In genomic region chr16:77103637-77104264, GRCm38 (mm10) we compare ENCODE assay signal across 23 mouse cellular contexts.
DNase-seq lines count a peak whose midpoint lies in the region; ATAC-seq and TF ChIP-seq lines count a peak whose summit lies in the region.
"Had no signal": no experiment of that assay in that cellular context is flagged by ENCODE, and none has a peak within 500 bp of the region (broad histone marks: within the 10 kb centered on the region; RNA-seq: fewer than 3 reads in every experiment).

No protein-coding gene starts in this region.

- H3K9me3 ChIP-seq in intestine, postnatal 0 days (ENCODE audit: control insufficient read depth), result no peaks in the 10 kb centered on the region
- no peaks in the 10 kb centered on the region for H3K9me3 ChIP-seq in liver, embryonic 12.5 days (replicated peaks)
- H3K9me3 ChIP-seq: embryonic facial prominence, embryonic 10.5 days; embryonic facial prominence, embryonic 12.5 days; forebrain, embryonic 13.5 days; G1E had no signal

- intact Hi-C loops in gastrocnemius, postnatal 36 days (cut with DNase I), result no loop called here

- no peaks in the 10 kb centered on the region for H3K27me3 ChIP-seq in intestine, postnatal 0 days (replicated peaks; ENCODE audit: control insufficient read depth, insufficient read depth, low read length)
- no peaks in the 10 kb centered on the region for H3K27me3 ChIP-seq in liver, embryonic 12.5 days (replicated peaks)
- H3K27me3 ChIP-seq: CH12.LX; embryonic facial prominence, embryonic 12.5 days; forebrain, embryonic 13.5 days; Patski had no signal

- no peak overlapping the region for H3K4me2 ChIP-seq in intestine, postnatal 0 days (replicated peaks; ENCODE audit: low read depth)
- no peak overlapping the region for H3K4me2 ChIP-seq in liver, embryonic 12.5 days
- H3K4me2 ChIP-seq: embryonic facial prominence, embryonic 12.5 days; forebrain, embryonic 13.5 days had no signal

- 49% methylated on average over 5 of the region's 5 CpGs for WGBS in intestine, postnatal 0 days
- 84% methylated on average over 5 of the region's 5 CpGs for WGBS in liver, embryonic 12.5 days (ENCODE audit: insufficient replicate concordance)

- TF ChIP-seq CTCF in intestine, postnatal 0 days (IDR thresholded peaks at IDR 0.05; ENCODE audit: low read depth), result no peak

- DNase-seq in heart, adult 11 months, result peak; percentile 52
- no peak for DNase-seq in heart, adult 8-10 months (ENCODE audit: low spot score)
- no peak for DNase-seq in gastrocnemius, postnatal 36 days
- DNase-seq: adrenal gland, adult 8-10 months; adrenal gland, postnatal 14 days; adrenal gland, postnatal 36 days; B cell, adult 2 months; cerebellum, adult 11-12 months; cerebellum, adult 2 months; cerebellum, adult 9-10 months; cerebellum, postnatal 10 days; cerebellum, postnatal 25 days had no signal

- ATAC-seq in intestine, postnatal 0 days, result peak; percentile 71
- no peak for ATAC-seq in liver, embryonic 12.5 days
- ATAC-seq: activated CD4-positive, CD25-positive, alpha-beta regulatory T cell, adult 4 months; CD4-positive, CD25-positive, alpha-beta regulatory T cell, adult 4 months; forebrain, embryonic 13.5 days; forebrain, embryonic 16.5 days; Patski had no signal

- no peaks in the 10 kb centered on the region for H3K4me1 ChIP-seq in intestine, postnatal 0 days (replicated peaks; ENCODE audit: control insufficient read depth, insufficient read depth, low read length)
- no peaks in the 10 kb centered on the region for H3K4me1 ChIP-seq in liver, embryonic 12.5 days
- H3K4me1 ChIP-seq: embryonic facial prominence, embryonic 10.5 days; embryonic facial prominence, embryonic 12.5 days had no signal

- H3K36me3 ChIP-seq in intestine, postnatal 0 days (ENCODE audit: control insufficient read depth, insufficient read depth), result peaks cover 12% of the 10 kb centered on the region
- H3K36me3 ChIP-seq in liver, embryonic 12.5 days, result peaks cover 60% of the 10 kb centered on the region

- no peak overlapping the region for H3K27ac ChIP-seq in intestine, postnatal 0 days (ENCODE audit: low read depth, low read length)
- H3K27ac ChIP-seq in liver, embryonic 12.5 days, result no peak overlapping the region
- H3K27ac ChIP-seq: embryonic facial prominence, embryonic 10.5 days; embryonic facial prominence, embryonic 12.5 days; forebrain, embryonic 13.5 days had no signal

- no peak overlapping the region for H3K9ac ChIP-seq in intestine, postnatal 0 days (ENCODE audit: low read depth, low read length)
- H3K9ac ChIP-seq in liver, embryonic 12.5 days, result no peak overlapping the region
- H3K9ac ChIP-seq: embryonic facial prominence, embryonic 12.5 days; forebrain, embryonic 13.5 days had no signal

- no peak overlapping the region for H3K4me3 ChIP-seq in intestine, postnatal 0 days (ENCODE audit: low read depth, low read length)
- no peak overlapping the region for H3K4me3 ChIP-seq in liver, embryonic 12.5 days
- H3K4me3 ChIP-seq: embryonic facial prominence, embryonic 10.5 days; embryonic facial prominence, embryonic 12.5 days; forebrain, embryonic 13.5 days had no signal
